14 mouse cellular contexts compared by ENCODE assay signal in the genomic region with DNA sequence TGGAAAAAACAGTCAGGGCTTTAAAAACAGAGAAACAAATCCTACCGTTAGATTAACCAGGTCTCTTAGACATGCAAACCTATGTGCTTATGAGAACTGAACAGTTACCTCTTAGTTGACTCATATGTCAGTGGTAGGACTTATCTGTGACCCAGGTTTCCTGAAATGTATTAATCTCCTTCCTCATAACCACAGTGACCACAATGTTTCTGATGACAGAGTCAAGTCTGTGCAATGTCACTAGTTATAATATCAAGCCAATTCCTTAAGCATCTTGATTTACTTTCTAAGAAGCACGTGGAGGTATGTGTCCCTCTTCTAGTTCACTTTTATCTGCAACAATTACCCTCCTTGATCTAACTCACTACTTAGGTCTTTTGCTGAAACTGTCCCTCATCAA.
"Had no signal": no experiment of that assay in that cellular context is flagged by ENCODE, and none has a peak within 500 bp of the region (broad histone marks: within the 10 kb centered on the region; RNA-seq: fewer than 3 reads in every experiment).

No protein-coding gene starts in this region.

- H3K9me3 ChIP-seq: intestine, embryonic 15.5 days; kidney, embryonic 15.5 days; limb, embryonic 10.5 days; lung, embryonic 15.5 days; midbrain, embryonic 10.5 days; neural tube, embryonic 15.5 days had no signal

- H3K27me3 ChIP-seq: intestine, embryonic 15.5 days; kidney, embryonic 15.5 days; lung, embryonic 15.5 days; neural tube, embryonic 15.5 days had no signal

- H3K4me1 ChIP-seq: intestine, embryonic 15.5 days; lung, embryonic 15.5 days had no signal

- H3K4me3 ChIP-seq: intestine, embryonic 15.5 days; kidney, embryonic 15.5 days; left cerebral cortex, adult 2 months; limb, embryonic 10.5 days; lung, embryonic 15.5 days; midbrain, embryonic 10.5 days; myocyte; neural tube, embryonic 15.5 days had no signal

- DNase-seq: kidney, adult 18-20 months; kidney, postnatal 14 days; lung, postnatal 14 days; right cerebral cortex, postnatal 4 days; thymus, postnatal 36 days had no signal

- H3K27ac ChIP-seq: intestine, embryonic 15.5 days; kidney, embryonic 15.5 days; left cerebral cortex, adult 2 months; limb, embryonic 10.5 days; lung, embryonic 15.5 days; macrophage; neural tube, embryonic 15.5 days had no signal

- ATAC-seq: intestine, embryonic 15.5 days had no signal

- H3K36me3 ChIP-seq: intestine, embryonic 15.5 days; kidney, embryonic 15.5 days; limb, embryonic 10.5 days; lung, embryonic 15.5 days; neural tube, embryonic 15.5 days had no signal

- H3K9ac ChIP-seq: intestine, embryonic 15.5 days; kidney, embryonic 15.5 days; lung, embryonic 15.5 days; neural tube, embryonic 15.5 days had no signal

- H3K4me2 ChIP-seq: intestine, embryonic 15.5 days; kidney, embryonic 15.5 days; lung, embryonic 15.5 days; neural tube, embryonic 15.5 days had no signal
